Mouse (Mus musculus) activated CD4-positive, CD25-positive, alpha-beta regulatory T cell (primary cell): Measurements from ENCODE around the gene Dnmt3b. TPM values are rescaled to one million over a fixed set of nuclear protein-coding genes. Genes with fewer than 3 reads are reported as not detected.

Experiments used
- polyA plus RNA-seq, 2 experiments: library from polyadenylated mRNA; unstranded; fragments of 100-300 nt; shearing (Covaris generic); gene quantifications; one replicate each; pipeline ENCODE4 v1.2.1; 2017

Gene Dnmt3b
- 10 to 100 TPM in 1 of 2 experiments, 1 to 10 TPM in 1; 7.2 to 10.1 TPM for polyA plus RNA-seq

DNA sequence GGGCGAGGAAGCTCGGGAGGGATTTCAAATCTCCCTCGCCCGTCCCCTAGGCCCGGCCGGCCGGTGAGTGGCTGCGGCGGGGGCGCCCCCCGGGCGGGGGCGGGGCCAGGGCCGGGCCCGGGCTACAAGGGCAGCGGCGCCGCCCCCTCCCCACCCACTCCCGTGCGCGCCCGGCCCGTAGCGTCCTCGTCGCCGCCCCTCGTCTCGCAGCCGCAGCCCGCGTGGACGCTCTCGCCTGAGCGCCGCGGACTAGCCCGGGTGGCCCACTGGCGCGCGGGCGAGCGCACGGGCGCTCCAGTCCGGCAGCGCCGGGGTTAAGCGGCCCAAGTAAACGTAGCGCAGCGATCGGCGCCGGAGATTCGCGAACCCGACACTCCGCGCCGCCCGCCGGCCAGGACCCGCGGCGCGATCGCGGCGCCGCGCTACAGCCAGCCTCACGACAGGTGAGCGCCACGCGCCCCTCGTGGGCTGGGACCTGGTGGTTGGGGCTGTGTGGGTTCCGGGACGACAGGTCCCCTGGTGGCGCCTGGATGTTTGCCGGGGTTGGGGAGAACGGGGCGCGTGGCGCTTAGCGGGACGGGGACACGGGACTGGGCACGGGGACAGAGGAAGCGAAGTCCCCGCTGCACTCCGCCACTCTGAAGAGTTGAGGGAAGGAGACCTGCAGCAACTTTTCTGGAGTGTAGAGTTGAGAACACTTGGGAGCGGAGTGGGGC lies at the start of gene Dnmt3b:
TSS of gene Dnmt3b (plus strand) at position 153 of the 716 bp plus-strand sequence.

DNA sequence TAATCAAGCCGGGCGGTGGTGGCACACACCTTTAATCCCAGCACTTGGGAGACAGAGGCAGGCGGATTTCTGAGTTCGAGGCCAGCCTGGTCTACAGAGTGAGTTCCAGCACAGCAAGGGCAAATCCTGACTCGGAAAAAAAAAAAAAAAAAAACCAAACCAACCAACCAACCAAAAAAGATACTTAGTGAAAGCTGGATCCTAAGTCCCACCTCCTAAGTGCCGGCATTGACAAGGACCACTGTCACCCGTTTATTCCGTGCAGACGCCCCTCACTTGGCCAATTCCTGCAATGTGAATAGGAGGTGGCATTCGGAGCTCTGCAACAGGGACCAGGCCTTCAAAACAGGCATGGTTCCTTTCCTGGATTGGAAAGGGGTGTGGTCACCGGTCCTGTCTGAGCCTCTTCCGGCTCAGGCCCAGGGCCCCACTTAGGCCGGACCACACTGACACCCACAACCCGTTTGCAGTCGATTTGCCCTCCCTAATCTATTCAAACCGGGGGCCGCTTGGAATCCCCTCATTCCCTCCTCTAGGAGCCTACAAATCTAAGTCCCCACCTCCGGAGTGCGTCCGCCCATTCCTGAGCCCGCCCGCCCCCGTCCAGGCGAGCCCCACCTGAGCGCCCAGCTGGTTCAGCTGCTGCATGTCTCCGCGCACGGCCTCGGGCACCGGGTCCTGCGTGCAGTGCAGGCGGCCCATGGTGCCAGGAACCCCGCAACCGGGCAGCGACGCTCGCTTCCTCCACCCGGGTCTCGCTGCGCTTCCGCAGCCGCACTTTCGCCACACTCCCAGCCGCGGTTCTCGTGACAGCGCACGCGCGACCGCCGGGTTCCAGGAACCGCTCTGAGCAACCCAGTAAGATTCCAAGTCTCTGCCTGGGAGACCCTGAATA lies 17.0 kb upstream of the Dnmt3b start, which contains the start of gene Commd7:
TSS of gene Commd7 (minus strand) at position 806 of the 895 bp plus-strand sequence.

DNA sequence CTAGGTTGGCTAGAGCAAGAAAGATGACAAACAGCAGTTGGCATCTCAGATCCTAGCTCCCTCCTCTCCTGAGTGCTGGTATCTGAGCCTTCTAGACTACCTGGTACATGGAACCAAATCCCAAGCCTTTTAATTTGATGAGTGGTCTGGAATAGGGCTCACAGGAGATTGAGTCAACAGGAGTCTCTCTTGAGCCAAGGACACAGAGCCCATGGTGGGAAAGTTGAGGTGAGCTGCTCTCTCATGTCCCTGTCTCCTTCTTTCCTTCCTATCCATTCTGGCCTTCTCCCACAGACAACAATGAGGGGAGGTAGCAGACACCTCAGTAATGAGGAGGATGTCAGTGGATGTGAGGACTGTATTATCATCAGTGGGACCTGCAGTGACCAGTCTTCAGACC lies 47.1 kb downstream of the Dnmt3b start, which contains the start of gene Dnmt3c:
TSS of gene Dnmt3c (plus strand) at position 301 of the 400 bp plus-strand sequence.

Other genes with a start within 250 kb of the Dnmt3b start
- not detected for gene 4930404H24Rik, start 156.7 kb upstream of the Dnmt3b start, polyA plus RNA-seq
- 1 to 10 TPM; 2.5 to 4.8 TPM for gene Nol4l, start 119.5 kb upstream of the Dnmt3b start, polyA plus RNA-seq
- gene Commd7, start 16.7 kb upstream of the Dnmt3b start, polyA plus RNA-seq = 100 to 1,000 TPM; 133 to 145 TPM
- gene Dnmt3c, start 47.2 kb downstream of the Dnmt3b start, polyA plus RNA-seq = not detected
- 100 to 1,000 TPM; 199 to 214 TPM for gene Mapre1, start 91.8 kb downstream of the Dnmt3b start, polyA plus RNA-seq
- gene Efcab8, start 130.5 kb downstream of the Dnmt3b start, polyA plus RNA-seq = under 1 TPM; 0.24 to 0.44 TPM
- not detected for gene Sun5, start 221.6 kb downstream of the Dnmt3b start, polyA plus RNA-seq
- gene Bpifb2, start 225.6 kb downstream of the Dnmt3b start, polyA plus RNA-seq = not detected